Mouse (Mus musculus) intestine, postnatal 0 days (tissue): Measurements from ENCODE around the gene Mllt10. TPM values are rescaled to one million over a fixed set of nuclear protein-coding genes. Genes with fewer than 3 reads are reported as not detected.

Source experiments
- ATAC-seq: fragments of 200-750 bp; cut with Nextera tagmentation; 2 replicates; pipeline ENCODE4 v1.8.0; 2017; ENCODE audit warnings: mild to moderate bottlenecking, moderate TSS enrichment, moderate library complexity
- H3K27ac ChIP-seq: fragments of 300-500 bp; sonication (generic); 2 replicates; pipeline ENCODE4 v1.5.1; 2014; ENCODE audit warnings: mild to moderate bottlenecking, low read depth, low read length, moderate library complexity
- H3K27me3 ChIP-seq: fragments of 300-500 bp; sonication (generic); replicated peaks from 2 replicates; pipeline ENCODE4 v1.6.1; 2014; ENCODE audit warnings: low read length, mixed read lengths; ENCODE audit not compliant: control insufficient read depth, insufficient read depth
- H3K36me3 ChIP-seq: fragments of 300-500 bp; sonication (generic); 2 replicates; pipeline ENCODE4 v1.6.1; 2014; ENCODE audit warnings: mild to moderate bottlenecking, moderate library complexity; ENCODE audit not compliant: control insufficient read depth, insufficient read depth
- H3K4me1 ChIP-seq: fragments of 300-500 bp; sonication (generic); replicated peaks from 2 replicates; pipeline ENCODE4 v1.6.1; 2014; ENCODE audit warnings: antibody characterized with exemption, low read length, mixed read lengths; ENCODE audit not compliant: control insufficient read depth, insufficient read depth
- H3K4me2 ChIP-seq: fragments of 300-500 bp; sonication (generic); replicated peaks from 2 replicates; pipeline ENCODE4 v1.6.1; 2014; ENCODE audit warnings: low read depth, mild to moderate bottlenecking, moderate library complexity
- H3K4me3 ChIP-seq: fragments of 300-500 bp; sonication (generic); 2 replicates; pipeline ENCODE4 v1.5.1; 2014; ENCODE audit warnings: low read depth, low read length
- H3K9ac ChIP-seq: fragments of 300-500 bp; sonication (generic); 2 replicates; pipeline ENCODE4 v1.6.1; 2014; ENCODE audit warnings: mild to moderate bottlenecking, low read depth, low read length
- H3K9me3 ChIP-seq: fragments of 300-500 bp; sonication (generic); 2 replicates; pipeline ENCODE4 v1.6.1; 2016; ENCODE audit warnings: mixed run types; ENCODE audit not compliant: control insufficient read depth
- CTCF ChIP-seq: sonication (generic); IDR thresholded peaks from 2 replicates; pipeline ENCODE4 v1.5.1; 2016; ENCODE audit warnings: low read depth, mild to moderate bottlenecking, control low read depth, antibody characterized with exemption, moderate library complexity
- WGBS: fragments of 180-500 bp; shearing (Covaris S2); extraction: QIAGEN DNeasy Blood & Tissue Kit; methylation state at CpG from one replicate; pipeline ENCODE4 v1.1.7; 2014; 5-methylcytosine and 5-hydroxymethylcytosine counted together
- polyA plus RNA-seq: library from polyadenylated mRNA; unstranded; fragments of >200 nt; fragmentation: Nextera tagmentation; extraction: Ambion mirVana; gene quantifications from 2 replicates; pipeline ENCODE4 v1.2.1, GENCODE M21; 2015

Mllt10 gene
- polyA plus RNA-seq, 1 experiment from 2014 or later, result 22.6 TPM

GRCm38 (mm10) chr2:18206811-18207210, 151.8 kb downstream of the Mllt10 start:
- Histone ChIP-seq H3K36me3 (peaks cover 67% of the 10 kb centered on the region), H3K4me2 (no peak overlapping the region), H3K9ac (no peak overlapping the region), H3K9me3 (no peaks in the 10 kb centered on the region), H3K27me3 (no peaks in the 10 kb centered on the region), H3K4me3 (no peak overlapping the region), H3K27ac (no peak overlapping the region), H3K4me1 (no peaks in the 10 kb centered on the region)
- WGBS, result 84% methylated on average over 10 of the region's 10 CpGs
- no peak for ATAC-seq
- TF ChIP-seq CTCF, result no peak

GRCm38 (mm10) chr2:18208578-18208977, 153.5 kb downstream of the Mllt10 start:
- Histone ChIP-seq H3K27ac (no peak overlapping the region), H3K9ac (no peak overlapping the region), H3K4me3 (no peak overlapping the region), H3K4me2 (no peak overlapping the region), H3K27me3 (no peaks in the 10 kb centered on the region), H3K4me1 (no peaks in the 10 kb centered on the region), H3K9me3 (no peaks in the 10 kb centered on the region), H3K36me3 (peaks cover 69% of the 10 kb centered on the region)
- no peak for ATAC-seq
- no peak for TF ChIP-seq CTCF
- WGBS, result 76% methylated on average over 6 of the region's 6 CpGs

- no peak for ATAC-seq
- Histone ChIP-seq H3K27ac (no peak overlapping the region), H3K9me3 (no peaks in the 10 kb centered on the region), H3K9ac (no peak overlapping the region), H3K4me2 (no peak overlapping the region), H3K36me3 (peaks cover 74% of the 10 kb centered on the region), H3K4me1 (no peaks in the 10 kb centered on the region), H3K27me3 (no peaks in the 10 kb centered on the region), H3K4me3 (no peak overlapping the region)
- WGBS, result 89% methylated on average over 7 of the region's 7 CpGs
- no peak for TF ChIP-seq CTCF
Measured at GRCm38 (mm10) chr2:18209211-18209823, 154.3 kb downstream of the Mllt10 start.

GRCm38 (mm10) chr2:18209948-18210347, 154.9 kb downstream of the Mllt10 start:
- Histone ChIP-seq H3K27ac (no peak overlapping the region), H3K4me2 (no peak overlapping the region), H3K36me3 (peaks cover 78% of the 10 kb centered on the region), H3K27me3 (no peaks in the 10 kb centered on the region), H3K9ac (no peak overlapping the region), H3K4me3 (no peak overlapping the region), H3K4me1 (no peaks in the 10 kb centered on the region), H3K9me3 (no peaks in the 10 kb centered on the region)
- ATAC-seq, result no peak
- no peak for TF ChIP-seq CTCF
- 71% methylated on average over 4 of the region's 4 CpGs for WGBS

- H3K27me3 ChIP-seq, result no peaks in the 10 kb centered on the region
- no peak overlapping the region for H3K4me2 ChIP-seq
- no peak for ATAC-seq
- H3K36me3 ChIP-seq, result peaks cover 72% of the 10 kb centered on the region
- TF ChIP-seq CTCF, result no peak
- WGBS, result 61% methylated on average over 2 of the region's 2 CpGs
- H3K9ac ChIP-seq, result no peak overlapping the region
- no peak overlapping the region for H3K27ac ChIP-seq
- H3K9me3 ChIP-seq, result no peaks in the 10 kb centered on the region
- no peak overlapping the region for H3K4me3 ChIP-seq
- no peaks in the 10 kb centered on the region for H3K4me1 ChIP-seq
Measured at GRCm38 (mm10) chr2:18214031-18214430, 159.0 kb downstream of the Mllt10 start.

GRCm38 (mm10) chr2:18217867-18218266, 162.8 kb downstream of the Mllt10 start:
- TF ChIP-seq CTCF, result 0 out of 2 replicates have a peak, but pooled peaks have one; percentile 18
- no peaks in the 10 kb centered on the region for H3K4me1 ChIP-seq
- no peaks in the 10 kb centered on the region for H3K9me3 ChIP-seq
- no peak overlapping the region for H3K9ac ChIP-seq
- no peaks in the 10 kb centered on the region for H3K27me3 ChIP-seq
- H3K36me3 ChIP-seq, result peaks cover 51% of the 10 kb centered on the region
- H3K4me3 ChIP-seq, result no peak overlapping the region
- H3K27ac ChIP-seq, result no peak overlapping the region
- 65% methylated on average over 3 of the region's 3 CpGs for WGBS
- H3K4me2 ChIP-seq, result no peak overlapping the region
- no peak for ATAC-seq
